Mouse (Mus musculus): ENCODE results near the gene Gm1604a.
A peak's percentile ranks its signal among the peaks of the same experiment; 100 is the strongest.
"Not testable (repeated sequence)": the region's sequence is repeated elsewhere in the genome, so short reads cannot be mapped to it uniquely, and the experiment has no call there.

Gm1604a gene

DNA sequence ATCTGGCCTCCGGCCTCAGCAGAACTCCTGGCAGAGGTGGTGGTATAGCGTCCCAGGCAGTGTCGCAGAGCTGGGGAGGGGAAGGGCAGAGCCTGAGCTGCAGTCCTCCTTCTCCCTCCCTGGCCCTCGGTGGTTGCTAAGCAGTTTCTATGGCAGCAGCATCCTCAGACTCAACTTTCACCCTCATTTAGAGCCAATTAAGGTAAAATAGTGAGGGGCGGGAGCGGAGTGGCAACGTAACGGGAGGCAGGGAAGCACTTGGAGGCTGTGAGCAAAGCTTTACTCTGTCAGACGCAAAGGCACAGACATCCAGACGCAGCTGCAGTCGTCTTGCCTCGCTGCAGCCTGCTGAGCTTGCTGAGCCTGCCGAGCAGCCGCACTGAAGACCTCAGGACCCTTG lies at the start of gene Gm1604a:
Gene Gm1604a (plus strand): TSS at position 312 of the 400 bp plus-strand sequence.
- DNase-seq (ENCODE audit: low read depth, low spot score): not testable (repeated sequence)

- DNase-seq (ENCODE audit: low read depth, low spot score): peak; percentile 15
Observed at GRCm38 (mm10) chr17:6978287-6979248, 46.8 kb upstream of the Gm1604a start, which contains the start of gene Gm49721. Gene Gm49721 (plus strand): TSS chr17:6978904.

DNA sequence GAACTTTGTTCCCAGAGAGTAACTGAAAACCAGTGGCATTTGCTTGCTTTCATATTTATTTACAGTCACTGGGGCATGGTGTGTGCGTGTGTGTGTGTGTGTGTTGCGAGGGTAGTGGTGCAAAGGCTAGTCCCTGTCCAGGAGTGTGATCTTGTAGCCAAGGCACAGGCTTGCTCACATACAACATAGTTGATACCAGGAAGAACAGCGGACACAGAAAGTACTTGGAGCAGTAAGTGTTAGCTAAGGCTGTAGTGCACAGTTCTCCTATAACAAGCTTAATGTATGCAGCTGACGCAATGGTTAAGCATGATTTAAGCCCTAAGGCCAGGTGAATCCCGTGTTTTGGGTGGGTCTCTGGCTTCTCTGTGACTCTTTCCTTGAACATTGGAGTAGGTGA lies 46.0 kb upstream of the Gm1604a start:
- peak; percentile 16 for DNase-seq (ENCODE audit: low read depth, low spot score)

- DNase-seq (ENCODE audit: low read depth, low spot score): not testable (repeated sequence)
Observed at GRCm38 (mm10) chr17:6980144-6980543, 45.2 kb upstream of the Gm1604a start.

DNA sequence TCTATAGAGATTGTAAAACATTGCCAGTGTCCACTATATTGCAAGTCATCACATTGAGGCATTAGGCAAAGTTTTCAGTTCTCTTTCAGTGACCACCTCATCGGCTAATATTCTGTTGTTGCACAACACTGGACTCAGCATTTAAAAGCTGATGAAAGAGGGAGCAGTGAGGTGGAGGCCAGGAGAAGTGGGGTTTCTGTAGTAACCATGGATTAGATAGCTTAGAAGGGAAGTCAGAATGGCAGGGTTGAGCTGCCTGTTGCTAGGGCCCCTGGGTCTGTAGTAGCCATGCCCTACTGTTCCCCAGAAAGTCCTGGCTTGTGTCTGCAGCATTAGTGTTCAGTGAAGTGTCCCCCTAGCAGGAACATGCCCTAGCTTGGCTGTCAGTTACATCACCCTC lies 39.2 kb upstream of the Gm1604a start:
- not testable (repeated sequence) for DNase-seq (ENCODE audit: low read depth, low spot score)

DNA sequence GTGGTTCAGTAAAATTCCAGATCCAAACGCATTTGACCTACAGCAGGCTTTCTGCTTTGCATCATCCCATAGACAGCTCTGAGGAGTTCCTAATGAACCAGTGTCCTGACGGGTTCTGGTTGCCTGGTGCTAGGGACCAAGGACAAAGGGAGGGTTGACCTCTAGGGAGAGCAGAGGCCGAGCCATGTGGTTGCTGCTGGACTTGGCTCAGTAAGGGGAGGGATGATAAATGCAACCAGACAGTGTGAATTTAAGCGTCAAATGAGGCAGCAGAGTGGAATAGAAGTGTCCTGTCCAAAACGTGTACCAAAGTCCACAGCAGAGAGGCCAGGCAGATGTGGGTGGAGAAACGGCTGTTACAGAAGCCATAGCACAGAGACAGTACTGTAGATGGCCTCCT lies 29.9 kb upstream of the Gm1604a start:
- not testable (repeated sequence) for DNase-seq (ENCODE audit: low read depth, low spot score)

DNA sequence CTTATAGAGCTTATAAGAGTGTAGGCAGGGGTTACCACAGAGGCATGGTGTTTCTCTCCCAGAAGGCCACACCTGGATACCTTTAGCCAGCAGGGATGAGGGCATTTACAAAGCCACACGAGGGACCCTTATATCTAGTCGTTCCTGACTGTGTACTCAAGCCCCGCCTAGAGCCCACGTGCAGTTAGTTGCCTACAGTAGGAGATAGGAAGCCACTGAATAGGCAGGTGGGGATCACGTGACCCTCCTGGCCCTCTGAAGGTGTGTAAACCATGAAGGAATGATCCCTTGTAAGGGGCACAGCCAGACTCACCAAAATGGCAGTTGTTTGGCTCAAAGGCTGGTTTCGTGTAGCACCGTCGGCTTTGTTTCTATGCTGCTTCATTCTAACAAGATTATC lies 28.5 kb upstream of the Gm1604a start:
- not testable (repeated sequence) for DNase-seq (ENCODE audit: low read depth, low spot score)

- DNase-seq (ENCODE audit: low read depth, low spot score): not testable (repeated sequence)
Observed at GRCm38 (mm10) chr17:6997778-6998490, 27.4 kb upstream of the Gm1604a start.

GRCm38 (mm10) chr17:7001790-7002585 lies 23.4 kb upstream of the Gm1604a start:
- not testable (repeated sequence) for DNase-seq (ENCODE audit: low read depth, low spot score)

- DNase-seq (ENCODE audit: low read depth, low spot score): not testable (repeated sequence)
Observed at GRCm38 (mm10) chr17:7003392-7003791, 22.0 kb upstream of the Gm1604a start.

GRCm38 (mm10) chr17:7005646-7006045 lies 19.7 kb upstream of the Gm1604a start:
- DNase-seq (ENCODE audit: low read depth, low spot score): not testable (repeated sequence)

DNA sequence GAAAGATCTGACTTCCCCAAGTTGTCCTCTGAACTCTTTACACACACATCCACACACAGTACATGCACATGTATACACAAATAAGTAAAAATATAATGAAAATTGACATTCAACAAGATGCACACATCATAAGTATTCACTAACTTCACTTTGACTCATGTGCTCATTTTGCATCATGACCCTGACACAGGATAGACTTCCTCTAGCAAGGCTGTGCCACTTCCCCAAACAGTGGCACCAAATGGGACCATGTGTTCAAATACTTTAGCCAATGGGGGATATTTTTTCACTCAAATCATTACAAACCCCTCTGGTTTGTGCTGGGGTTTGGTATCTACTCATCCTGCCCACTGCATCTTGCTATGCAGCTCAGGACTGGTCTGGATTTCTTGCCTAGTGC lies 16.5 kb upstream of the Gm1604a start:
- DNase-seq (ENCODE audit: low read depth, low spot score): not testable (repeated sequence)

DNA sequence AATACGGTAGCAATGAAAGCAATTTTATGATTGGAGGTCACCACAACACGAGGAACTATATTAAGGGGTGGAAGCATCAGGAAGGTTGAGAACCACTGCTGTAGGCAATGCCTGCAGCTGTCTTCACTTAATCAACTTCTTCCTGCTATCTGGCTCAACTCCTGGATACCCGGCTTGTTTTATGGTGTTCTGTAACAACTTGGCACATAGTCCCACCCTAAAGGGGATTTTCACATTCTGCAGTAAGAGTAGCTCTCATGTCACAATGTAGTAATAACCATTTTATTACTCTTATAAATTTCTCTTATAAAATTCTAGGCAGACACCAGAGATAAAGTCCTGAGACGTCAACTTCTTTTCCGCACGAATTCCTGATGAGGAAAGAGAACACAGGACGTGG lies 15.9 kb upstream of the Gm1604a start:
- DNase-seq (ENCODE audit: low read depth, low spot score): not testable (repeated sequence)

DNA sequence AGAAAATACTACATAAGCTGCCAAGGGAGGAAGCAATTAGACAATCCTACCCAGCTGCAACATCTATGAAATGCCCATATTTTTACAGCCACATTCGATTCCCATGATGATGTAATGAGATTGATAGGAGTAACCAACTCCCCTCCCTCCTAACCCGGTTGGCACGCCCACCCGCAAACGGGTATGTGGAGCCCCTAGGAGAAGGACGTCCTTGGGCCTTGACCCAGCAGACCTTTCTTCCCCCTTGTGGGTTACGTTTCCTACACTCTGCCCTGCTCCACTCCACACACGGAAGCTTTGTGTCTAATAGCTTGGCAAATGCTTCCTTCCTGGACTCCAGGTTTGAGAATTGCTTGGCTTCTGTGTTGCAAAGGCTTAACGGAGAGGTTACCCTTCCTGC lies 15.5 kb upstream of the Gm1604a start:
- not testable (repeated sequence) for DNase-seq (ENCODE audit: low read depth, low spot score)

GRCm38 (mm10) chr17:7014190-7014589 lies 11.2 kb upstream of the Gm1604a start:
- DNase-seq (ENCODE audit: low read depth, low spot score): not testable (repeated sequence)

- DNase-seq (ENCODE audit: low read depth, low spot score): not testable (repeated sequence)
Observed at GRCm38 (mm10) chr17:7025764-7026346, 487 bp downstream of the Gm1604a start.

DNA sequence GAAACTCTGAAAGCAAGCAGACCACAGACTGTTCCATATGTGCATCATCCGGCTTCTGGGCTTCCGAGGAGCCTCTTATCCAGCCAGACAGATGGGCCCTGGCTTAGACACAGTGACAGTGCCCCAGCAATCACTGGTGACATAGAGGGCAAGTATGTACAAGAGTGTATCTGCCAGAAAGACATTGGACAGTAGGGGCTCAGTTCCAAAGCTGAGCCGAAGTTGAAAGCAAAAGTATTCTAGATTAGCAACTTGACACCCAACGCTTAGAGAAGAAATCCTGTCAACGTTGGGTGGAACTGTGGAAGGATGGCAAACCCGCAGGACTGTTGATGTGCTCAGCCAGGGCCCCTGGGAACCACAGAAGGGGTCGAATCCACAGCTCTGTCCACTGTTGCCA lies 4.8 kb downstream of the Gm1604a start:
- not testable (repeated sequence) for DNase-seq (ENCODE audit: low read depth, low spot score)

DNA sequence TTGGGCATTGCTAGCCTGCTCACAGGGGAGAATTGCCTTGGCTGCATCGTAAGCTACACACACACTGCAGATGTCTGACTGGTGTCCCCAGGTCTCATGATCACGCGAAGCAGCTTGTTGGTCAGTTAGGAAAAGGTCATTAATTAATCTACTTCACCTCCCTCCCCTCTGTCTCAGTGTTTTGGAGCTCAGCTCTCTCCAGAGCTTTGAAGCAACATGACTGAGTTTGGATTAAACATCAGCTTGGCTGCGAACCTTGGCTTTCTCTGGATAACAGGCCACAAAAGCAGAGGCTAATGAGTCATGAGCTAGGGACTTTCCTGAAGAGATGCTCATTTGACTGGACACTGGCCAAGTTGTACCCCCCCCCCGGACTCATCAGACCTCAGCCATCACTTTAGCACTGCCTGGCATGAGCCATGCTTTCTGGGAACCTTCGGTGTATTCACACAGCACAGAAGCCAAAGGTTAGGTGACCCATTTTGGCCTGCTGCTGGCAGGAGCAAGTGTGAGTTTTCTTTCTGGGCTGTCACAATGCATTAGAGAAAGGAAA lies 5.3 kb downstream of the Gm1604a start:
- peak; percentile 63 for DNase-seq (ENCODE audit: low read depth, low spot score)

- not testable (repeated sequence) for DNase-seq (ENCODE audit: low read depth, low spot score)
Observed at GRCm38 (mm10) chr17:7033192-7034166, 8.1 kb downstream of the Gm1604a start.

Data from 3T3-L1 (cell line).